Mouse (Mus musculus) hindbrain, embryonic 11.5 days (tissue): ENCODE measurements at regions not wholly inside any gene's neighbourhood (a gene's known extent, or its start where the extent isn't known, plus 50 kb on each side); places are given as distances from the start of the nearest gene placed in this dataset.
"Not testable (repeated sequence)": the region's sequence is repeated elsewhere in the genome, so short reads cannot be mapped to it uniquely, and the experiment has no call there.

Experiments
- ATAC-seq: fragments of 200-750 bp; cut with Nextera tagmentation; 2 replicates; pipeline ENCODE4 v1.8.0; 2017; ENCODE audit warnings: mild to moderate bottlenecking, moderate TSS enrichment, moderate library complexity; ENCODE audit not compliant: low FRiP score
- DNase-seq: peaks from one replicate; pipeline ENCODE4 v3.0.0-alpha.2; 2015; ENCODE audit warnings: low spot score
- H3K27ac ChIP-seq: fragments of 300-500 bp; sonication (generic); 2 replicates; pipeline ENCODE4 v1.5.1; 2014; ENCODE audit warnings: mild to moderate bottlenecking, low read depth, low read length
- H3K27me3 ChIP-seq: fragments of 300-500 bp; sonication (generic); 2 replicates; pipeline ENCODE4 v1.6.1; 2014; ENCODE audit warnings: mild to moderate bottlenecking, low read length, moderate library complexity, mixed read lengths; ENCODE audit not compliant: control insufficient read depth, insufficient read depth
- H3K36me3 ChIP-seq: fragments of 300-500 bp; sonication (generic); 2 replicates; pipeline ENCODE4 v1.6.1; 2014; ENCODE audit warnings: mild to moderate bottlenecking, low read length, moderate library complexity, mixed read lengths; ENCODE audit not compliant: control insufficient read depth, insufficient read depth
- H3K4me1 ChIP-seq: fragments of 300-500 bp; sonication (generic); replicated peaks from 2 replicates; pipeline ENCODE4 v1.6.1; 2014; ENCODE audit warnings: low read length, mixed read lengths; ENCODE audit not compliant: control insufficient read depth, insufficient read depth
- H3K4me2 ChIP-seq: fragments of 300-500 bp; sonication (generic); replicated peaks from 2 replicates; pipeline ENCODE4 v1.6.1; 2014; ENCODE audit warnings: mild to moderate bottlenecking, low read depth, low read length
- H3K4me3 ChIP-seq: fragments of 300-500 bp; sonication (generic); 2 replicates; pipeline ENCODE4 v1.5.1; 2014; ENCODE audit warnings: low read depth, low read length
- H3K9ac ChIP-seq: fragments of 300-500 bp; sonication (generic); 2 replicates; pipeline ENCODE4 v1.6.1; 2014; ENCODE audit warnings: low read depth, low read length
- H3K9me3 ChIP-seq: fragments of 300-500 bp; sonication (generic); 2 replicates; pipeline ENCODE4 v1.6.1; 2016; ENCODE audit warnings: low read length; ENCODE audit not compliant: control insufficient read depth
- WGBS: fragments of 180-500 bp; shearing (Covaris S2); extraction: QIAGEN DNeasy Blood & Tissue Kit; methylation state at CpG from one replicate; pipeline ENCODE4 v1.1.7; 2014; 5-methylcytosine and 5-hydroxymethylcytosine counted together

DNA sequence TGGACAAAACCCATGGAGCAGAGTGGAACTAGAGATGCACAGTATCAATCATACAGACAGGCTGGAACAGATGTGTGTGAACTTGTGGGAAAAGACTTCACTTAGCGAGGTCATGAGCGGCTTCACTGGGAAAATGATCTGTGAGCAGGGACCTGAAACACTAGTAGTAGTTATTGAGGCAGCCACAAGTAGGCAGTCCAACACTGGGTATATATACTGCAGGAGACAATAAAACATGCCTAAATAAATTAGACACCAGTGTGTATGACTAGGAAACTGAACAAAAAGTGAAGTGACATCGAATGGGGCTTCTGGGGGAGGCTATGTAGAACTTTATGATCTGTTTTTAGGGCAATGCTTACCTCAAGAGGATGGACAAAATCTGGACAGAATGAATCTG lies 852.5 kb downstream of the Tbl1xr1 start:
- H3K9ac ChIP-seq = no peak overlapping the region
- no peak overlapping the region for H3K4me2 ChIP-seq
- DNase-seq = no peak
- no peaks in the 10 kb centered on the region for H3K9me3 ChIP-seq
- ATAC-seq = no peak
- no peaks in the 10 kb centered on the region for H3K4me1 ChIP-seq
- no peak overlapping the region for H3K27ac ChIP-seq
- H3K27me3 ChIP-seq = no peaks in the 10 kb centered on the region
- H3K36me3 ChIP-seq = no peaks in the 10 kb centered on the region
- H3K4me3 ChIP-seq = no peak overlapping the region
- WGBS = 86% methylated on average over 3 of the region's 3 CpGs

DNA sequence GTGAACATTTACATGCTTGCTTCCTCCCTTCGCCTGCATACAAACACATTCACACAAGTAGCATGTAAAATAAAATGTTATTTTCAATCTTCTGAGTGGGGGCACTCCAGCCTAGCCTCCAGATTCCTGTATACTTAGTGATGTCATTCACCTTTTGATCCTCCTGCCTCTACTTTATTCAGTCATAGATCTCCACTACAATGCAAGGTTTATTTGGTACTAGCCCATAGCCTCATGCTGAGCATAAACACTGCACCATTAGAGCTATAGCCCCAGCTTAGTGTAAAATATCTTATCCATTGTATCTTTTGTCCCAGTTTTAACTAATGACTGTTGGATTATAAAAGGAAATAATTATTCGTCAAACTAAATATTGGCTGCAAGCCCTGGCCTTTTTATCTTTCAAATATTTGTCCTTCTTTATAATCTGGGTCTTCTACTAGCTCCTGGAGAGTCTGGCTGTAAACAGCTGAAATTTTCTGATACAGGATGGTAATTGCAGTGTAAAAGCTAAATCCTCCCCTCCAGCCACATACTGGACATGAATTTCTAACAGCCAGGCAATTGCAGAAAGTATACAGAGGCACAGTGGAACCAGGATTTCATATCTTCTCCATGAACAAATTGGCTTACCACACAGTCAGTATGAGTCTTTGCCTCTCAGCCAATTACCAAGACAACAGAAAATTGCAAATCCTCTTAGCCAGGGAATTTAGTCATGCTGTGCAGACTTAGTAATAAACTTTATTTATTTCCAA lies 853.5 kb downstream of the Tbl1xr1 start:
- no peaks in the 10 kb centered on the region for H3K36me3 ChIP-seq
- H3K9me3 ChIP-seq = no peaks in the 10 kb centered on the region
- H3K9ac ChIP-seq = no peak overlapping the region
- DNase-seq (no peak), ATAC-seq (no peak)
- no peaks in the 10 kb centered on the region for H3K27me3 ChIP-seq
- no peaks in the 10 kb centered on the region for H3K4me1 ChIP-seq
- no peak overlapping the region for H3K4me2 ChIP-seq
- no peak overlapping the region for H3K27ac ChIP-seq
- no peak overlapping the region for H3K4me3 ChIP-seq
- 95% methylated on average over 2 of the region's 2 CpGs for WGBS

DNA sequence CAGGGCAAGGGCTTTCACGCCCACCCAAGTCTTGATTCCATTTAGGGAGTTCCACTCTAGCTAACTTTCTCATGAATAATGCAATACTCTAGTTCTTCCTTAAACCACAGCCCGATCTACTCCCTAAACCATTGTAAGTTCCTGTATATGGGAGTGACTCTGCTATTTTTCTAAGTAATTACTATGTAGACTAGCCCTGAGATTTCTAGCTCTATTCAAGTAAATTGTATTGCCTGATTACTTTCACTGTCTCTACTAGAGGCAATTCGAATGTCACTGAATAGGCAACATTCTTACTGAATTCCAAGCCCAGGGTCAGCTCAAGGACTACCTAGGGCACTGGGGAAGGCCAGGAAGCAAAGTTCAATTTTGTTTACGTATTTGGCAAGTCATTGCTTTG lies 869.2 kb downstream of the Tbl1xr1 start:
- H3K4me2 ChIP-seq, DNase-seq, ATAC-seq, H3K27ac ChIP-seq, H3K27me3 ChIP-seq, H3K36me3 ChIP-seq, H3K4me3 ChIP-seq, H3K9ac ChIP-seq, H3K9me3 ChIP-seq, H3K4me1 ChIP-seq: not testable (repeated sequence)
- WGBS = 79% methylated on average over 4 of the region's 4 CpGs

DNA sequence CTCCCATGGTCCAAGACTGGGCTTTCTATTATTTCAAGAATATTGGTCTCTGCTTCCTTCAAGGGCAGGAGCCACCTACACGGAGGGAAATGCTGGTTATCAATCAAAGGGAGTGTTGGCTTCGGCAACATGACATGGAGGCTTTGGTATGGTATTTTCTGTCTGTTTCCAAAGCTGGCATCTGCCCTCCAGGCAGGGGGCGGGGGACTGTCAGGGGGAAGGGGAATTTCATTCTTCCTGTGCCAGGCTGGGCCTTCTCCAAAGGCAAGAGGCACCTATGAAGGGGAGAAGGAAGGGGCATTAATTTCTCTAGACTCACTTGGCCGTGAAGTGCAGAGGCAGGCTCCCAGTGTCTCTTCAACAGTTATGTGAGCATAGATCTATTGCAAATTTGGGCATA lies 870.7 kb downstream of the Tbl1xr1 start:
- 77% methylated on average over 4 of the region's 4 CpGs for WGBS
- no peaks in the 10 kb centered on the region for H3K36me3 ChIP-seq
- H3K4me2 ChIP-seq = no peak overlapping the region
- H3K4me1 ChIP-seq = no peaks in the 10 kb centered on the region
- no peaks in the 10 kb centered on the region for H3K9me3 ChIP-seq
- H3K27me3 ChIP-seq = no peaks in the 10 kb centered on the region
- no peak overlapping the region for H3K9ac ChIP-seq
- DNase-seq (no peak), ATAC-seq (no peak)
- no peak overlapping the region for H3K27ac ChIP-seq
- no peak overlapping the region for H3K4me3 ChIP-seq

DNA sequence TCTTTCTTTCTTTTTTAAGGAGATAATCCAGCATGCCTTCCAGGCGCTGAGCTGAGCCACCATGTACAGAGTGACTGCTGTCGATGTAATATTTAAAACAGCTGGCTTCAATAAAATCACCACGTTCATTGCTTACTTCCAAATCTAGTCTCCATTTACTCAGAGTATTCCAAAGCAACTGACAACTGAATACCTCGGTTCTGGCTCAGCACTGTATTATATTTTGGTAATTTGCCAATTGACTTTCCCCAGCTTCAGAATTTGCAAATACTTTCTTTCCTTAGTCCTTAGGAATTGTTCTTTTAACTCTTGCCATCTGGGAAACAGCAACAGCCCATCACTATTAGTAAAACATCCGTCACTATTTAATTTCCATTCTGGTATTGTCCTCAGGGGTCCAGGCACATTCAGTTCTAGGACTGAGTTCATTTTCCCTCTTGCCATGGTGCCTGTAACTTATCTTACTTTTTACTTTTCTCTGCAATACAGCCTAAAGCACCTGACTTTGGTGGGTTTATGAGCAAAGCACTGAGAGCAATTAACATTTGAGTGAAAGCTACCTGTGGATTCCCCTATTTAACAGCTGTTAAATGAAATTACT lies 871.8 kb downstream of the Tbl1xr1 start:
- Histone ChIP-seq H3K4me3 (no peak overlapping the region), H3K9ac (no peak overlapping the region), H3K4me2 (no peak overlapping the region), H3K9me3 (no peaks in the 10 kb centered on the region), H3K27me3 (no peaks in the 10 kb centered on the region), H3K27ac (no peak overlapping the region), H3K36me3 (no peaks in the 10 kb centered on the region), H3K4me1 (no peaks in the 10 kb centered on the region)
- no peak for DNase-seq
- no peak for ATAC-seq
- WGBS = 75% methylated on average over 5 of the region's 5 CpGs

DNA sequence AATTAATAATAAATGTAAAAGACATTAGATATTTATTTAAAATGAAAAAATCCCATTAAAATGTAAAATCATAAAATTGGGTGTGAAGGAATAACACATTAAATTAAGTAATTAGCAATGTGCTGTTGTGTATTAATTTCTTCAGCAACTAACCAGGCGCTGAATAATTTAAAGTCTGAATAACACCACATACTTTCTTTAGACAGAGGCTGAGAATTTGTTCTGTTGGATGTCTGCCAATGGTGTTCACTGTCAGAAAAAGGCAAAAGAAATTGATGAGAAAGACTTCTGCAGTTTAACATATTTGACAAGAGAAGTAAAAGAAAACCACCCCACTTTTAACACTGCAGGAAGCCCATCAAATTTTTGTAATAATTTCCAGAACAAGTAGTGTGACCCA lies 881.0 kb downstream of the Tbl1xr1 start:
- H3K36me3 ChIP-seq = no peaks in the 10 kb centered on the region
- H3K9me3 ChIP-seq = no peaks in the 10 kb centered on the region
- ATAC-seq (no peak), DNase-seq (no peak)
- no peaks in the 10 kb centered on the region for H3K4me1 ChIP-seq
- no peak overlapping the region for H3K4me3 ChIP-seq
- H3K27me3 ChIP-seq = no peaks in the 10 kb centered on the region
- no peak overlapping the region for H3K4me2 ChIP-seq
- no peak overlapping the region for H3K9ac ChIP-seq
- 86% methylated on average over 1 of the region's 1 CpGs for WGBS
- H3K27ac ChIP-seq = no peak overlapping the region

DNA sequence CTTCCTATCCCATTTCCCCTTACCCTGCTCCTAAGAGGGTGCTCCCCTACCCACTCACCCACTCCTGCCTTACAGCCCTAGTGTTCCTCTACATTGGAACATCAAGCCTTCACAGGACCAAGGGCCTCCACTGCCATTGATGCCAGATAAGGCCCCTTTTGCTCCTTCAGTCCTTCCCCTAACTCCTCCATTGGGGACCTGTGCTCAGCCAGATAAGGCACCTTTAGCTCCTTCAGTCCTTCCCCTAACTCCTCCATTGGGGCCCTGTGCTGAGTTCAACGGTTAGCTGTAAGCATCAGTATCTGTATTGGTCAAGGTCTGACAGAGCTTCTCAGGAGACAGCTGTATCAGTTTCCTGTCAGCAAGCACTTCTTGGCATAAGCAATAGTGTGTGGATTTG lies 896.2 kb downstream of the Tbl1xr1 start:
- H3K36me3 ChIP-seq = no peaks in the 10 kb centered on the region

DNA sequence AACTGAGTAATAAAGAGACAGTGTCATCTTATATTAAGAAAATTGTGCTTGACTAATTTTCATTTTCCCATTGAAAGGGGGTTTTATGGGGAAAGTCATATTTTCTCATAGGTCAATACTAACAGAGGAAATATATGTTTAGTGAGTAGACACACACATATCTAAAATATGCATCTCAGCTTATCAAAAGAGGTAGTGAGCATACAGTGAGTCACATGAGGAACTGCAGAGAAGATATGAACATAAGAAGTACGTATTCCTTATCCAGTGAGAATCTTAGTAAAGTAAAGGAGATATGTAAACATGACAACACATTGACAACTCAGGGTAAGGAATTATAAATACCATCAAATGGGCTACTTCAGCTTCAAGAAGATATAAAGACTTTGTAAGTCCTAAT lies 900.3 kb downstream of the Tbl1xr1 start:
- H3K9me3 ChIP-seq = no peaks in the 10 kb centered on the region
- H3K36me3 ChIP-seq = no peaks in the 10 kb centered on the region
- no peak overlapping the region for H3K4me2 ChIP-seq
- ATAC-seq = no peak
- H3K27me3 ChIP-seq = no peaks in the 10 kb centered on the region
- no peak overlapping the region for H3K9ac ChIP-seq
- H3K4me1 ChIP-seq = no peaks in the 10 kb centered on the region
- no peak for DNase-seq
- 86% methylated on average over 1 of the region's 1 CpGs for WGBS
- no peak overlapping the region for H3K4me3 ChIP-seq
- H3K27ac ChIP-seq = no peak overlapping the region

More for the DNA sequence above, 896.2 kb downstream of the Tbl1xr1 start:
- Histone ChIP-seq H3K9me3 (no peaks in the 10 kb centered on the region), H3K27ac (no peak overlapping the region), H3K4me1 (no peaks in the 10 kb centered on the region), H3K4me2 (no peak overlapping the region), H3K27me3 (no peaks in the 10 kb centered on the region), H3K9ac (no peak overlapping the region), H3K4me3 (no peak overlapping the region)
- ATAC-seq (no peak), DNase-seq (no peak)
- WGBS = 95% methylated on average over 1 of the region's 1 CpGs
